Mouse (Mus musculus) hindbrain, embryonic 15.5 days (tissue): Measurements from ENCODE around the gene Wwox. TPM values are rescaled to one million over a fixed set of nuclear protein-coding genes. Genes with fewer than 3 reads are reported as not detected.

ENCODE experiments used
- ATAC-seq: fragments of 200-750 bp; cut with Nextera tagmentation; 2 replicates; pipeline ENCODE4 v1.8.0; 2017; ENCODE audit warnings: low read depth, moderate number of reproducible peaks, moderate TSS enrichment; ENCODE audit not compliant: low FRiP score
- H3K27ac ChIP-seq: fragments of 300-500 bp; sonication (generic); replicated peaks from 2 replicates; pipeline ENCODE4 v1.5.1; 2015; ENCODE audit warnings: mild to moderate bottlenecking, inconsistent platforms
- H3K27me3 ChIP-seq: fragments of 300-500 bp; sonication (generic); 2 replicates; pipeline ENCODE4 v1.6.1; 2015; ENCODE audit warnings: control low read depth, inconsistent platforms
- H3K36me3 ChIP-seq: fragments of 300-500 bp; sonication (generic); 2 replicates; pipeline ENCODE4 v1.6.1; 2015; ENCODE audit warnings: control low read depth, inconsistent platforms
- H3K4me1 ChIP-seq: fragments of 300-500 bp; sonication (generic); replicated peaks from 2 replicates; pipeline ENCODE4 v1.6.1; 2015; ENCODE audit warnings: control low read depth, inconsistent platforms
- H3K4me2 ChIP-seq: fragments of 300-500 bp; sonication (generic); 2 replicates; pipeline ENCODE4 v1.6.1; 2015; ENCODE audit warnings: moderate library complexity, mild to moderate bottlenecking, inconsistent platforms
- H3K4me3 ChIP-seq: fragments of 300-500 bp; sonication (generic); 2 replicates; pipeline ENCODE4 v1.5.1; 2015; ENCODE audit warnings: mild to moderate bottlenecking, inconsistent platforms
- H3K9ac ChIP-seq: fragments of 300-500 bp; sonication (generic); 2 replicates; pipeline ENCODE4 v1.6.1; 2015; ENCODE audit warnings: inconsistent platforms
- H3K9me3 ChIP-seq: fragments of 300-500 bp; sonication (generic); 2 replicates; pipeline ENCODE4 v1.6.1; 2016; ENCODE audit warnings: control low read depth, inconsistent platforms
- WGBS: fragments of 180-500 bp; shearing (Covaris S2); methylation state at CpG from one replicate; pipeline ENCODE4 v1.1.7; 2015; 5-methylcytosine and 5-hydroxymethylcytosine counted together
- polyA plus RNA-seq: library from polyadenylated mRNA; unstranded; fragments of >200 nt; fragmentation: Nextera tagmentation; extraction: Ambion mirVana; gene quantifications from 2 replicates; pipeline ENCODE4 v1.2.1, GENCODE M21; 2015

The Wwox gene
- polyA plus RNA-seq, 1 experiment from 2014 or later: 13.9 TPM

DNA sequence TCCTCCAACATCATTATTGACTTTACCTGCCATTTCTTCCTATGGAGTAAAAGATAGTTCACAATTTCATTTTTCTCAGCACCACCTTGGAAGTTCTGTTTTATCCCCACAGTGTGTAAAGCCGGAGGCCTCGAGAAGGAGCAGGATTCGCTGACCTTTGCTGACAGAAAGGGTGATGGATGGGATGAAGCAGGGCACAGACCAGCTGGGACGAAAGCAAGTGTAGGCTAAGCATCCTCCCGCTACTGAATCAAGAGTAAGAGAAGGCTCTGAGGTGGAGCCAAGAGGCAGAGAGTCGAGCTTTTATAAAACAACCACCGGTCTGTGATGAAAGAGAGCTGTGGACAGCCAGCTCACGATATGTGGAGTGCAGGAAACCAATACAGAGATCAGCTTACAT lies 850.8 kb downstream of the Wwox start:
- H3K9ac ChIP-seq: no peak overlapping the region
- ATAC-seq: no peak
- no peaks in the 10 kb centered on the region for H3K36me3 ChIP-seq
- no peaks in the 10 kb centered on the region for H3K4me1 ChIP-seq
- 68% methylated on average over 8 of the region's 8 CpGs for WGBS
- no peak overlapping the region for H3K27ac ChIP-seq
- H3K4me3 ChIP-seq: no peak overlapping the region
- no peak overlapping the region for H3K4me2 ChIP-seq
- H3K9me3 ChIP-seq: peaks cover 7% of the 10 kb centered on the region; the same call in 1 of the 2 replicates
- H3K27me3 ChIP-seq: no peaks in the 10 kb centered on the region

- ATAC-seq: no peak
- H3K27ac ChIP-seq: no peak overlapping the region
- H3K4me3 ChIP-seq: no peak overlapping the region
- no peak overlapping the region for H3K4me2 ChIP-seq
- peaks cover 4% of the 10 kb centered on the region; the same call in 1 of the 2 replicates for H3K9me3 ChIP-seq
- H3K9ac ChIP-seq: no peak overlapping the region
- WGBS: 59% methylated on average over 9 of the region's 9 CpGs
- H3K36me3 ChIP-seq: no peaks in the 10 kb centered on the region
- H3K4me1 ChIP-seq: peaks cover 4% of the 10 kb centered on the region; the same call in 1 of the 2 replicates
- no peaks in the 10 kb centered on the region for H3K27me3 ChIP-seq
Observed at GRCm38 (mm10) chr8:115296760-115297159, 857.3 kb downstream of the Wwox start.

- Histone ChIP-seq H3K4me1 (peaks cover 16% of the 10 kb centered on the region; the same call in 1 of the 2 replicates), H3K4me2 (no peak overlapping the region), H3K4me3 (no peak overlapping the region), H3K27me3 (0 out of 2 replicates have a peak, but pooled peaks cover 2% of the 10 kb centered on the region), H3K9ac (no peak overlapping the region), H3K36me3 (no peaks in the 10 kb centered on the region), H3K27ac (no peak overlapping the region), H3K9me3 (no peaks in the 10 kb centered on the region)
- 22% methylated on average over 7 of the region's 7 CpGs for WGBS
- no peak for ATAC-seq
Observed at GRCm38 (mm10) chr8:115302484-115302883, 863.0 kb downstream of the Wwox start.

DNA sequence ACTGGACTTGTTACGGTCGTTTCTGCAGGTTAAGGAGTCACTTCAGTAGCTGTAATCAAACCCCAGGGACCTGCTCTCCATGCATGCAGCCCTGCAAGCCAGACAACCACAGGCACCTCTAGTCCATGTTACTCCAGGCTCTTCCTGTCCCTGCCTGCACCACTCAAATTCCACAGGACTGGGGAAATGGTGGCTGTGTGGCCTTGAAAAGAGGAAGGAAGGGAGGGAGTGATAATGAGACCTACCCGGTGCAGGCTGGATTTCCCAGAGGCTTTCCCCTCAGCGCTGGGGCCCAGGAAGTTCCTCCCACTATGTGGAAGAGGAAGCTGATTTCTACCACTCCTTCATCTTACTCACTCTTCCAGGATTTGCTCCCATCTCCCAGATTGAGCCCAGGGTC lies 868.0 kb downstream of the Wwox start:
- Histone ChIP-seq H3K27ac (no peak overlapping the region), H3K9ac (no peak overlapping the region), H3K4me3 (no peak overlapping the region), H3K36me3 (no peaks in the 10 kb centered on the region), H3K4me1 (peaks cover 11% of the 10 kb centered on the region; the same call in 1 of the 2 replicates), H3K4me2 (no peak overlapping the region), H3K27me3 (0 out of 2 replicates have a peak, but pooled peaks cover 2% of the 10 kb centered on the region), H3K9me3 (no peaks in the 10 kb centered on the region)
- WGBS: 53% methylated on average over 4 of the region's 4 CpGs
- no peak for ATAC-seq

DNA sequence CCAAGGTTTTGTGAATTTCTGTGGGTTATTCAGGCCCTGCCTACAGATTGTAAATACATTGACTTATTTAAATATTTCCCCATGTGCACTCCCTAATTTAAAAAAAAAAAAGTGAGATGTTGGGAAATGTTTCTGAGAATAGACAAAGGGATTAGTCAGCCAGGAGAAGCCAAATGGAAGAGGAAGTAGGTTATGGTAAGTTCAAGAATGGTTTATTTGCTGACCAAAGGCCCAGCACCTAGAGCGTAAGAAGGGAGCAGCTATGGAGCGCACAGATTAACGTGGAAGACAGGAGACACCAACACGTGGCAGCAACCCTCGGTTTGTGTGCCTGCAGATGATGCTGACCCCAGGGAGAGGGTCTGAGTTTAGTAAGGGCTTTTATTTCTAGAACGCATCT lies 871.5 kb downstream of the Wwox start:
- no peak overlapping the region for H3K4me2 ChIP-seq
- no peaks in the 10 kb centered on the region for H3K36me3 ChIP-seq
- H3K27me3 ChIP-seq: 0 out of 2 replicates have a peak, but pooled peaks cover 2% of the 10 kb centered on the region
- no peaks in the 10 kb centered on the region for H3K9me3 ChIP-seq
- no peak overlapping the region for H3K9ac ChIP-seq
- H3K4me1 ChIP-seq: no peaks in the 10 kb centered on the region
- 84% methylated on average over 6 of the region's 6 CpGs for WGBS
- no peak overlapping the region for H3K4me3 ChIP-seq
- no peak for ATAC-seq
- H3K27ac ChIP-seq: no peak overlapping the region

GRCm38 (mm10) chr8:115312371-115312770 lies 872.9 kb downstream of the Wwox start:
- Histone ChIP-seq H3K27ac (no peak overlapping the region), H3K9ac (no peak overlapping the region), H3K4me3 (no peak overlapping the region), H3K4me2 (no peak overlapping the region), H3K4me1 (no peaks in the 10 kb centered on the region), H3K36me3 (no peaks in the 10 kb centered on the region), H3K9me3 (no peaks in the 10 kb centered on the region), H3K27me3 (no peaks in the 10 kb centered on the region)
- ATAC-seq: no peak
- 85% methylated on average over 2 of the region's 2 CpGs for WGBS

GRCm38 (mm10) chr8:115322501-115322900 lies 883.0 kb downstream of the Wwox start:
- no peaks in the 10 kb centered on the region for H3K4me1 ChIP-seq
- no peak for ATAC-seq
- H3K9me3 ChIP-seq: no peaks in the 10 kb centered on the region
- H3K27me3 ChIP-seq: no peaks in the 10 kb centered on the region
- no peak overlapping the region for H3K27ac ChIP-seq
- no peak overlapping the region for H3K9ac ChIP-seq
- no peak overlapping the region for H3K4me2 ChIP-seq
- no peak overlapping the region for H3K4me3 ChIP-seq
- H3K36me3 ChIP-seq: no peaks in the 10 kb centered on the region
- WGBS: 88% methylated on average over 5 of the region's 5 CpGs

GRCm38 (mm10) chr8:115330671-115331070 lies 891.2 kb downstream of the Wwox start:
- H3K4me2 ChIP-seq: no peak overlapping the region
- H3K27ac ChIP-seq: no peak overlapping the region
- ATAC-seq: no peak
- H3K4me1 ChIP-seq: no peaks in the 10 kb centered on the region
- 74% methylated on average over 11 of the region's 11 CpGs for WGBS
- no peak overlapping the region for H3K4me3 ChIP-seq
- no peaks in the 10 kb centered on the region for H3K27me3 ChIP-seq
- no peak overlapping the region for H3K9ac ChIP-seq
- no peaks in the 10 kb centered on the region for H3K9me3 ChIP-seq
- H3K36me3 ChIP-seq: no peaks in the 10 kb centered on the region

- H3K36me3 ChIP-seq: no peaks in the 10 kb centered on the region
- H3K4me1 ChIP-seq: no peaks in the 10 kb centered on the region
- WGBS: 87% methylated on average over 3 of the region's 3 CpGs
- no peak for ATAC-seq
- H3K9ac ChIP-seq: no peak overlapping the region
- H3K27me3 ChIP-seq: no peaks in the 10 kb centered on the region
- no peak overlapping the region for H3K4me2 ChIP-seq
- no peaks in the 10 kb centered on the region for H3K9me3 ChIP-seq
- no peak overlapping the region for H3K27ac ChIP-seq
- no peak overlapping the region for H3K4me3 ChIP-seq
Observed at GRCm38 (mm10) chr8:115333972-115334371, 894.5 kb downstream of the Wwox start.

DNA sequence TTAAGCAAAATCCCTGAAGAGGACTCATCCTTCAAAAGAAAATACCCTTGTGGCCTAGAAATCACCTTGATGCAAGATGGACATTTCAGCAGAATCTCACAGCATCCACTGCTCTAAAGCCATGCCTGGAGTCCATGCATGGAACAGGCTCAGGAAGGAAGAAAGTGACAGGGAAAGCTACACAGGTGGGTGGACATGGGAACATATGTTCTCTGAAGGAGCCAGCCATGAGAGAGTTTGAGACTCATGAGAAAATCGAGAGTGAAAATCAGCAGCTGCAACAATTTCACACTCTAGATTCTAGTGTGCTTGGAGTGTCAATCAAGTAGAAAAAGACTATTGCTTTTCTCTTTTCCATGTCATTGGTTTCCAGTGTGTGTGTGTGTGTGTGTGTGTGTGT lies 896.9 kb downstream of the Wwox start:
- no peak for ATAC-seq
- WGBS: 67% methylated on average over 1 of the region's 1 CpGs
- H3K9me3 ChIP-seq: no peaks in the 10 kb centered on the region

DNA sequence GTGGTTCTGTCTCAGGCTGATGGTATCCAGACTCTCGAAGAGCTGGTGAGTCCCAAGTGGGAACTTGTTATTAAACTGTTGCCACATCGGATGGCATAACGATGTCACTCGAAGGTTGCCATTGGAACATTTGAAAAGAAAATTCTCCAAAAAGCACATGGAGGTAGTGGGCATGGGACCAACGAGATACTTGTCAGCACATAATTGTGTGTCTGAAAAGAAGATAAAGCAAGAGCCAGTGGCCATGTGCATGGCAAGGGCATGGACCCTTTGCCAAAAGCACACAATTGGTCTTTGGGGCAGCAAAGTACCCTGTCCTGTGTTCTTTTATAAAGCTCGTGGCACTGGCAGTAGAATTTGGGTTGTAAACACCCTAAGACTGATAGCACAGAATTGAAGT lies 909.2 kb downstream of the Wwox start:
- H3K36me3 ChIP-seq: no peaks in the 10 kb centered on the region

More for the DNA sequence above, 896.9 kb downstream of the Wwox start:
- Histone ChIP-seq H3K27ac (no peak overlapping the region), H3K36me3 (no peaks in the 10 kb centered on the region), H3K4me2 (no peak overlapping the region), H3K27me3 (no peaks in the 10 kb centered on the region), H3K4me1 (0 out of 2 replicates have a peak, but pooled peaks cover 5% of the 10 kb centered on the region), H3K4me3 (no peak overlapping the region), H3K9ac (no peak overlapping the region)

GRCm38 (mm10) chr8:115350707-115351106 lies 911.3 kb downstream of the Wwox start:
- H3K4me3 ChIP-seq: no peak overlapping the region
- H3K27me3 ChIP-seq: no peaks in the 10 kb centered on the region
- WGBS: 76% methylated on average over 6 of the region's 6 CpGs
- no peaks in the 10 kb centered on the region for H3K9me3 ChIP-seq
- no peak overlapping the region for H3K9ac ChIP-seq
- ATAC-seq: no peak
- H3K27ac ChIP-seq: no peak overlapping the region
- no peaks in the 10 kb centered on the region for H3K36me3 ChIP-seq
- H3K4me1 ChIP-seq: 0 out of 2 replicates have a peak, but pooled peaks cover under 1% of the 10 kb centered on the region
- H3K4me2 ChIP-seq: no peak overlapping the region

More for the DNA sequence above, 909.2 kb downstream of the Wwox start:
- ATAC-seq: no peak
- H3K4me1 ChIP-seq: no peaks in the 10 kb centered on the region
- no peak overlapping the region for H3K9ac ChIP-seq
- H3K27me3 ChIP-seq: no peaks in the 10 kb centered on the region
- no peak overlapping the region for H3K4me3 ChIP-seq
- no peak overlapping the region for H3K27ac ChIP-seq
- no peaks in the 10 kb centered on the region for H3K9me3 ChIP-seq
- 58% methylated on average over 6 of the region's 6 CpGs for WGBS
- no peak overlapping the region for H3K4me2 ChIP-seq
